Mouse (Mus musculus) myocyte (in vitro differentiated cells): ENCODE measurements around the gene Kif21a.

Source experiments
- CEBPB ChIP-seq: IDR thresholded peaks from 2 replicates; pipeline ENCODE4 v1.6.1; 2011; ENCODE audit warnings: mild to moderate bottlenecking, moderate library complexity; ENCODE audit not compliant: poor library complexity, insufficient read depth, severe bottlenecking
- E2F4 ChIP-seq: IDR thresholded peaks from one replicate; pipeline ENCODE4 v1.6.1; 2011; ENCODE audit warnings: mild to moderate bottlenecking, control low read depth, moderate library complexity; ENCODE audit not compliant: insufficient read depth
- MYOG ChIP-seq, 3 experiments: IDR thresholded peaks; one replicate each; pipeline ENCODE4 v1.6.1; 2011; ENCODE audit warnings: control low read depth in 2 of 3, low read depth in 2 of 3, mild to moderate bottlenecking in 2 of 3; ENCODE audit not compliant: insufficient read length in 2 of 3, control insufficient read depth in 1 of 3, insufficient read depth in 1 of 3
- POLR2A ChIP-seq: IDR thresholded peaks from one replicate; pipeline ENCODE4 v1.6.1; 2011; ENCODE audit warnings: low read depth, mild to moderate bottlenecking, control low read depth, moderate library complexity; ENCODE audit not compliant: insufficient read length
- POLR2AphosphoS2 ChIP-seq: IDR thresholded peaks from one replicate; pipeline ENCODE4 v1.6.1; 2011; ENCODE audit warnings: low read depth, control low read depth; ENCODE audit not compliant: insufficient read length

DNA sequence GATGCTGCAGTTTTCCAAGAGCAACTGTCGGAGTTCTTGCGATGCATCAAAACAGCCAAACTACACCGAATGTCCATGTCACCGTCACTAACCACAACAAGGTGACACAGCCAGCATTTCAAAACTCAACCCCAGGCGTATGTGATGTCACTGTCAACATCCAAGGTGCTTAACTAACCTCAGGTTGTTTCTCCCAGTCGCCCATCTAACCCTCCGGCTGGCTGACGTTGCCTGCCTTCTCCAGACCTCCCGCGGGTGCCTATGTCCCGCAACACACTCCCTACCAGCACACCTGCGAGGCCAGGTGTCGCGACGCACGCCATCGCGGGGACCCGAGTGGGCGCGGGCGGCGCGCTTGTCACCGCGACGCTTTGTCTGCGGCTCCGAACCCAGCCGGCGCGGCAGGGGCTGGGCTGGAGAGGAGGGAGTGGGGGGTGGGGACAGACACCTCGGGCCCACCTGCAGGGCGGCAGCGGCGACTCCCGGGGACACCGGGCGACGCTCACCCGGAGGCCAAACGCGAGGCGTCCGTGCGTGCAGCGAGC is 725 bp downstream of the Kif21a start:
- TF ChIP-seq POLR2A (no peak), MYOG (IDR thresholded peaks at IDR 0.05; ENCODE audit: control insufficient read depth in 1 of 3, insufficient read depth in 1 of 3, insufficient read length in 2 of 3, low read depth in 2 of 3) (peak in 1 of 3 experiments; percentile 19), POLR2AphosphoS2 (no peak), CEBPB (no peak), E2F4 (no peak)
